Mouse (Mus musculus): ENCODE measurements around the gene Rhob. TPM values are rescaled to one million over a fixed set of nuclear protein-coding genes. Genes with fewer than 3 reads are reported as not detected.

Rhob gene
- total RNA-seq (2021) (100 to 1,000 TPM; 163 to 193 TPM), polyA plus RNA-seq (2012; rRNA removed) (184 and 194 TPM in 2 replicates)
- long read RNA-seq, transcript Rhob-201 (1 exons, 2,349 nt): major isoform, 20 of 20 reads
- long read RNA-seq, partial matches to known transcripts: 0 of 20 reads
- long read RNA-seq, other reads (novel, unspliced or antisense): 0 of 20 reads

GRCm38 (mm10) chr12:8499871-8500596, at the start of gene Rhob:
Gene Rhob (minus strand): TSS chr12:8500009.
- TF ChIP-seq EP300 (IDR thresholded peaks at IDR 0.05; ENCODE audit: insufficient read depth, low read depth, low read length): peak; percentile 85; the same call in 1 of the 2 replicates
- TF ChIP-seq CTCF (IDR thresholded peaks at IDR 0.05): no peak
- TF ChIP-seq POLR2A (IDR thresholded peaks at IDR 0.05; ENCODE audit: insufficient read depth, low read depth, low read length): peak; percentile 99
- Histone ChIP-seq H3K9ac (ENCODE audit: low read depth, low read length) (peak within 1 kb of the TSS; percentile 96), H3K79me2 (replicated peaks; ENCODE audit: control insufficient read depth, insufficient read depth, low read length) (peaks cover 7% of the 10 kb centered on the region), H3K4me1 (ENCODE audit: control insufficient read depth, insufficient read depth, low read length) (peaks cover 13% of the 10 kb centered on the region), H3K4me3 (peak within 1 kb of the TSS; percentile 95), H3K36me3 (ENCODE audit: control insufficient read depth, insufficient read depth, low read length) (peaks cover 6% of the 10 kb centered on the region), H3K27ac (peak within 1 kb of the TSS; percentile 97), H3K27me3 (ENCODE audit: control insufficient read depth, insufficient read depth, low read length) (no peaks in the 10 kb centered on the region)
- intact Hi-C loops (cut with DNase I): loop anchor here (2.0 kb wide), 1 partner anchor 45 kb away; no protein-coding TSS in a partner anchor
- under 1% methylated on average over 56 of the region's 56 CpGs for WGBS
- DNase-seq: peak; percentile 98 to 99

- Histone ChIP-seq H3K4me1 (ENCODE audit: control insufficient read depth, insufficient read depth, low read length) (no peaks in the 10 kb centered on the region), H3K27me3 (ENCODE audit: control insufficient read depth, insufficient read depth, low read length) (no peaks in the 10 kb centered on the region), H3K27ac (no peak overlapping the region), H3K36me3 (ENCODE audit: control insufficient read depth, insufficient read depth, low read length) (no peaks in the 10 kb centered on the region), H3K9ac (ENCODE audit: low read depth, low read length) (no peak overlapping the region), H3K4me3 (no peak overlapping the region), H3K79me2 (replicated peaks; ENCODE audit: control insufficient read depth, insufficient read depth, low read length) (no peaks in the 10 kb centered on the region)
- intact Hi-C loops (cut with DNase I): loop anchor here (1.0 to 2.0 kb wide), 4 partner anchors 27 to 235 kb away; partner anchors contain the start of gene Hs1bp3
- TF ChIP-seq EP300 (IDR thresholded peaks at IDR 0.05; ENCODE audit: insufficient read depth, low read depth, low read length): peak; percentile 89
- no peak; the same call in 1 of the 2 replicates for TF ChIP-seq CTCF (IDR thresholded peaks at IDR 0.05)
- no peak for TF ChIP-seq POLR2A (IDR thresholded peaks at IDR 0.05; ENCODE audit: insufficient read depth, low read depth, low read length)
- peak; percentile 53 to 75 for DNase-seq
- WGBS: 13% methylated on average over 11 of the region's 11 CpGs
Observed at GRCm38 (mm10) chr12:8547357-8547756, 47.5 kb upstream of the Rhob start.

- H3K9ac ChIP-seq (ENCODE audit: low read depth, low read length): no peak overlapping the region
- H3K36me3 ChIP-seq (ENCODE audit: control insufficient read depth, insufficient read depth, low read length): no peaks in the 10 kb centered on the region
- no peaks in the 10 kb centered on the region for H3K27me3 ChIP-seq (ENCODE audit: control insufficient read depth, insufficient read depth, low read length)
- no peak for TF ChIP-seq EP300 (IDR thresholded peaks at IDR 0.05; ENCODE audit: insufficient read depth, low read depth, low read length)
- intact Hi-C loops (cut with DNase I): loop anchor here (1.0 to 2.0 kb wide), 4 partner anchors 26 to 234 kb away; partner anchors contain the start of gene Hs1bp3
- DNase-seq: no peak
- 82% methylated on average over 6 of the region's 6 CpGs for WGBS
- no peaks in the 10 kb centered on the region for H3K79me2 ChIP-seq (replicated peaks; ENCODE audit: control insufficient read depth, insufficient read depth, low read length)
- H3K27ac ChIP-seq: no peak overlapping the region
- H3K4me3 ChIP-seq: no peak overlapping the region
- no peaks in the 10 kb centered on the region for H3K4me1 ChIP-seq (ENCODE audit: control insufficient read depth, insufficient read depth, low read length)
Observed at GRCm38 (mm10) chr12:8546801-8547200, 47.0 kb upstream of the Rhob start.

- intact Hi-C loops (cut with DNase I): no loop called here
- no peak for DNase-seq
Observed at GRCm38 (mm10) chr12:8545066-8545610, 45.3 kb upstream of the Rhob start.

GRCm38 (mm10) chr12:8542371-8542770, 42.6 kb upstream of the Rhob start:
- Histone ChIP-seq H3K27me3 (ENCODE audit: control insufficient read depth, insufficient read depth, low read length) (no peaks in the 10 kb centered on the region), H3K79me2 (replicated peaks; ENCODE audit: control insufficient read depth, insufficient read depth, low read length) (no peaks in the 10 kb centered on the region), H3K27ac (no peak overlapping the region), H3K4me1 (ENCODE audit: control insufficient read depth, insufficient read depth, low read length) (no peaks in the 10 kb centered on the region), H3K9ac (ENCODE audit: low read depth, low read length) (no peak overlapping the region), H3K36me3 (ENCODE audit: control insufficient read depth, insufficient read depth, low read length) (no peaks in the 10 kb centered on the region), H3K4me3 (no peak overlapping the region)
- no peak for DNase-seq
- whole genome bisulfite sequencing: 58% methylated on average over 4 of the region's 4 CpGs
- intact Hi-C loops (cut with DNase I): no loop called here
- TF ChIP-seq CTCF (IDR thresholded peaks at IDR 0.05): no peak
- TF ChIP-seq POLR2A (IDR thresholded peaks at IDR 0.05; ENCODE audit: insufficient read depth, low read depth, low read length): no peak
- no peak for TF ChIP-seq EP300 (IDR thresholded peaks at IDR 0.05; ENCODE audit: insufficient read depth, low read depth, low read length)

More at GRCm38 (mm10) chr12:8545066-8545610, 45.3 kb upstream of the Rhob start:
- Histone ChIP-seq H3K4me3 (no peak overlapping the region), H3K27me3 (ENCODE audit: control insufficient read depth, insufficient read depth, low read length) (no peaks in the 10 kb centered on the region), H3K27ac (no peak overlapping the region), H3K4me1 (ENCODE audit: control insufficient read depth, insufficient read depth, low read length) (no peaks in the 10 kb centered on the region), H3K79me2 (replicated peaks; ENCODE audit: control insufficient read depth, insufficient read depth, low read length) (no peaks in the 10 kb centered on the region), H3K9ac (ENCODE audit: low read depth, low read length) (no peak overlapping the region), H3K36me3 (ENCODE audit: control insufficient read depth, insufficient read depth, low read length) (no peaks in the 10 kb centered on the region)
- 83% methylated on average over 5 of the region's 5 CpGs for WGBS
- TF ChIP-seq CTCF (IDR thresholded peaks at IDR 0.05) (no peak), POLR2A (IDR thresholded peaks at IDR 0.05; ENCODE audit: insufficient read depth, low read depth, low read length) (no peak), EP300 (IDR thresholded peaks at IDR 0.05; ENCODE audit: insufficient read depth, low read depth, low read length) (no peak)

- no peak for DNase-seq
- 72% methylated on average over 13 of the region's 13 CpGs for WGBS
- TF ChIP-seq CTCF (IDR thresholded peaks at IDR 0.05) (no peak), POLR2A (IDR thresholded peaks at IDR 0.05; ENCODE audit: insufficient read depth, low read depth, low read length) (no peak), EP300 (IDR thresholded peaks at IDR 0.05; ENCODE audit: insufficient read depth, low read depth, low read length) (no peak)
- no peaks in the 10 kb centered on the region for H3K4me1 ChIP-seq (ENCODE audit: control insufficient read depth, insufficient read depth, low read length)
- H3K27ac ChIP-seq: no peak overlapping the region
- H3K27me3 ChIP-seq (ENCODE audit: control insufficient read depth, insufficient read depth, low read length): no peaks in the 10 kb centered on the region
- H3K79me2 ChIP-seq (replicated peaks; ENCODE audit: control insufficient read depth, insufficient read depth, low read length): no peaks in the 10 kb centered on the region
- H3K9ac ChIP-seq (ENCODE audit: low read depth, low read length): no peak overlapping the region
- intact Hi-C loops (cut with DNase I): no loop called here
- no peaks in the 10 kb centered on the region for H3K36me3 ChIP-seq (ENCODE audit: control insufficient read depth, insufficient read depth, low read length)
- H3K4me3 ChIP-seq: no peak overlapping the region
Observed at GRCm38 (mm10) chr12:8539471-8539870, 39.7 kb upstream of the Rhob start.

All from heart, adult 2 months (tissue).